Mouse (Mus musculus): ENCODE measurements around the gene Ccdc113.

DNA sequence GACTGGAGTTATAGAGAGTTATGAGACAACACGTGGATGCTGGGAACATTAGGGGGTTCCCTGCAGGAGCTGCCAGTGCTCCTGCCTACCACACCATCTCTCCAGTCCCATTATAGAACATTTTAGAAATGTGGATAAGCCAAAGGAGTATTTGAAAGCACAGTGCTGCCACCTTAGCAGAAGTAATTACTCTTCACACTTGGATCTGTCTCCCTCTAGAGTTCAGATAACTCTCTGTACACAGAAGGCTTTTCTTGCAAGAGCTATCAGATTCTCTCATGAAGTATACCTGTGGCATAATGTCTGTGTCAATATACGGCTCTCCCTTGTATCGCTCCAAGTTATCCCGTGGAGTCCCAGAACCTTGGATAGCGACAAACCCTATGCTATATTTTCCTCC lies 5.6 kb downstream of the Ccdc113 start:
- TF ChIP-seq EP300 (IDR thresholded peaks at IDR 0.05; ENCODE audit: low read depth), result no peak
- no peak for TF ChIP-seq CTCF (IDR thresholded peaks at IDR 0.05; ENCODE audit: low read depth)

Measured in liver, postnatal 0 days (tissue).